Mouse (Mus musculus): ENCODE measurements around the gene Tanc1.

DNA sequence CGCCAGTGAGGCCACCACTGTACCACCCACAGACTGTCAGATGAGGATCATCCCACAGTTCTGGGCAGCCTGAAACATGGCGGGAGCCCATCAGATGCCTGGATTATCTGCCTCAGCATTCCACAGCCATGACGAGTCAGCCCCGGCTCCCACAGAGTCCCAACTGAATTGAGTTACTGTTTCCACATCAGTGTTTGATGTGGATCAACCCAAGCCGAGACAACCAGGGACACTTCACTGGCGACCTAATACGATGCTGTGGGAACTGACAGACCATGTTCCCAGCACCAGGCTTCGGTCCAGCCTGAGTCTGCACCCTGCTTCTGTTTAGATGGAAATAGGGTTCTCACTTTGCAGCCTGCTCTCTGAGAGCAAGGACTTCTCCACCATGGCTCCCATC is 212.4 kb downstream of the Tanc1 start:
- TF ChIP-seq CTCF (IDR thresholded peaks at IDR 0.05; ENCODE audit: low read depth): no peak
- no peak for TF ChIP-seq EP300 (IDR thresholded peaks at IDR 0.05; ENCODE audit: low read depth)
